Mouse (Mus musculus): ENCODE data around the gene Cenpc1. TPM values are rescaled to one million over a fixed set of nuclear protein-coding genes. Genes with fewer than 3 reads are reported as not detected.

Cenpc1 gene
- 50.7 TPM for polyA plus RNA-seq (2014; fragmentation: Illumina TruSeq; extraction: RNeasy Lipid Tissue Mini Kit (QIAGEN cat#74804); ENCODE audit: low read depth, low replicate concordance)

DNA sequence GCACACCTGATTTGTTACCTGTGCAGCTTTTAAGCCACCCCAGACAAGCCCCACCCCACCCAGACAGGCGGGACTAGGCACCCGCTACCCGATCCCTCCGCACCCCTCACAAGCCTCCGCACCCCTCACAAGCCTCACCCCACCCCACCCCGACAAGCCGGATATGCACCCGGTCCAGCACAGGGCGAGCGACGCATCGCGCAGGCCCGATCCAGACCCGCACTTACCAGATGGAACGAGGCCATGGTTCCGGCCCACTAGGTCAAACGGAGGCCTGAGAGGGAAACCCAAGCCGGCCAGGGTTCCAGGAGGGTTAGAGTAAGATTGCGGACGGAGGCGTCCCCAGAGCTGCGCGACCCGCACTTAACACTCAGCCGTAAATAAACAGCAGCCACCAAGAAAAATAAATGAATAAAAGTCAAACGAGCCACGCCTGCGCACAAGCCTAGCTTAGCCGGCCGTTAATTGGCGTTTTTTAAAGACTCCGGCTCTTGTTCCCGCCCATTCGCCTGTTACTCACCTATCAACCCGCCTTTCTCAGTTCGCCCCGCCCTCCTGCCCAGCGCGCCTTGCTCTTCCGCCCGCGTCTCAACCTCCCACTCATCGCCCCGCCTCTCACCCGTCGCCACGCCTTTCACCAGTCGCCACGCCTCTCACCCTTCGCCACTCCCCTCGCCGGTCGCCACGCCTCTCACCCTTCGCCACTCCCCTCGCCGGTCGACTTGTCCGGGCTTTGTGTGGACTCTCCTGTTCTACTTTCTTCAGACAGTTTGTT lies at the start of gene Cenpc1:
Gene Cenpc1 (minus strand): TSS at position 483 of the 775 bp plus-strand sequence.

DNA sequence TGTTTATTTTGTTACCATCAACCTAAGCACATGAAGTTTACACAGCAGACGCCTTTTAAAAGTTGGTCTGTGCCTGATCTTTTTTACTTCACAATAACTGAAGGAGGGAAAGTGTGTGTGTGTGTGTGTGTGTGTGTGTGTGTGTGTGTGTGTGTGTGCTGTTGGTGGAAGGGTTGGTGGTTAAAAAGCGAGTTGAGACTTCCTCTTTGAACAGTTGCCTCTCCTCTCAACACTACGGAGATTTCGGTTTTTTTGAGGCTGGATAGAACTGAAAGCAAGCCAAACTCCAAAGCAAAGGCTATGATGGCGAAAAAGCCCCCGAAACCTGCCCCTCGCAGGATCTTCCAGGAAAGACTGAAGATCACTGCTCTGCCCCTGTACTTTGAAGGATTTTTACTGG lies 6.2 kb upstream of the Cenpc1 start, which contains the start of gene Stap1:
Gene Stap1 (plus strand): TSS at position 209 of the 400 bp plus-strand sequence.

Other genes with a start within 250 kb of the Cenpc1 start
- gene Stap1, start 6.2 kb upstream of the Cenpc1 start, polyA plus RNA-seq (2014; fragmentation: Illumina TruSeq; extraction: RNeasy Lipid Tissue Mini Kit (QIAGEN cat#74804); ENCODE audit: low read depth, low replicate concordance) = 2.7 TPM
- 65.7 TPM for gene Uba6, start 107.2 kb upstream of the Cenpc1 start, polyA plus RNA-seq (2014; fragmentation: Illumina TruSeq; extraction: RNeasy Lipid Tissue Mini Kit (QIAGEN cat#74804); ENCODE audit: low read depth, low replicate concordance)
- 7.6 TPM for gene Gnrhr, start 132.3 kb upstream of the Cenpc1 start, polyA plus RNA-seq (2014; fragmentation: Illumina TruSeq; extraction: RNeasy Lipid Tissue Mini Kit (QIAGEN cat#74804); ENCODE audit: low read depth, low replicate concordance)
- gene Tmprss11c, start 223.7 kb upstream of the Cenpc1 start, polyA plus RNA-seq (2014; fragmentation: Illumina TruSeq; extraction: RNeasy Lipid Tissue Mini Kit (QIAGEN cat#74804); ENCODE audit: low read depth, low replicate concordance) = not detected